Mouse (Mus musculus) limb, embryonic 10.5 days (tissue): Measurements from ENCODE around the gene Il1b. TPM values are rescaled to one million over a fixed set of nuclear protein-coding genes. Genes with fewer than 3 reads are reported as not detected.

Experiments
- polyA plus RNA-seq: library from polyadenylated mRNA; unstranded; fragments of >200 nt; fragmentation: Nextera tagmentation; extraction: Ambion mirVana; gene quantifications from 2 replicates; pipeline ENCODE4 v1.2.1, GENCODE M21; 2016

The Il1b gene
- polyA plus RNA-seq, 1 experiment from 2014 or later = not detected

Other genes starting within 250 kb of the Il1b start
- gene Chchd5, start 241.4 kb downstream of the Il1b start, polyA plus RNA-seq = 26.6 and 28.9 TPM in 2 replicates
- gene Slc20a1, start 172.4 kb downstream of the Il1b start, polyA plus RNA-seq = 47.1 and 49.7 TPM in 2 replicates
- 56.4 and 62.8 TPM in 2 replicates for gene Ckap2l, start 73.9 kb downstream of the Il1b start, polyA plus RNA-seq
- gene Il1a, start 61.2 kb downstream of the Il1b start, polyA plus RNA-seq = not detected in 2 replicates
- not detected in 2 replicates for gene F830045P16Rik, start 165.5 kb upstream of the Il1b start, polyA plus RNA-seq
- gene Sirpa, start 221.7 kb upstream of the Il1b start, polyA plus RNA-seq = 10.6 and 11.5 TPM in 2 replicates